Mouse (Mus musculus) liver, embryonic 16.5 days (tissue): ENCODE measurements around the gene Acot3. TPM values are rescaled to one million over a fixed set of nuclear protein-coding genes. Genes with fewer than 3 reads are reported as not detected.
"Not testable (repeated sequence)": the region's sequence is repeated elsewhere in the genome, so short reads cannot be mapped to it uniquely, and the experiment has no call there.

Experiments
- ATAC-seq: fragments of 200-750 bp; cut with Nextera tagmentation; 2 replicates; pipeline ENCODE4 v1.8.0; 2017; ENCODE audit warnings: low read depth, mild to moderate bottlenecking, moderate number of reproducible peaks, moderate library complexity
- H3K27ac ChIP-seq: fragments of 300-500 bp; sonication (generic); 2 replicates; pipeline ENCODE4 v1.5.1; 2014; ENCODE audit warnings: mild to moderate bottlenecking, low read length
- H3K27me3 ChIP-seq: fragments of 300-500 bp; sonication (generic); 2 replicates; pipeline ENCODE4 v1.6.1; 2014; ENCODE audit warnings: low read depth, low read length, mixed read lengths; ENCODE audit not compliant: control insufficient read depth, insufficient read depth
- H3K36me3 ChIP-seq: fragments of 300-500 bp; sonication (generic); 2 replicates; pipeline ENCODE4 v1.6.1; 2014; ENCODE audit warnings: mild to moderate bottlenecking; ENCODE audit not compliant: control insufficient read depth, insufficient read depth
- H3K4me1 ChIP-seq: fragments of 300-500 bp; sonication (generic); 2 replicates; pipeline ENCODE4 v1.6.1; 2014; ENCODE audit warnings: low read depth, low read length, mixed read lengths; ENCODE audit not compliant: control insufficient read depth
- H3K4me2 ChIP-seq: fragments of 300-500 bp; sonication (generic); 2 replicates; pipeline ENCODE4 v1.6.1; 2014; ENCODE audit warnings: low read depth, low read length, mixed read lengths
- H3K4me3 ChIP-seq: fragments of 300-500 bp; sonication (generic); 2 replicates; pipeline ENCODE4 v1.5.1; 2014; ENCODE audit warnings: low read depth, mild to moderate bottlenecking, low read length
- H3K9ac ChIP-seq: fragments of 300-500 bp; sonication (generic); 2 replicates; pipeline ENCODE4 v1.6.1; 2014; ENCODE audit warnings: low read depth, low read length
- H3K9me3 ChIP-seq: fragments of 300-500 bp; sonication (generic); replicated peaks from 2 replicates; pipeline ENCODE4 v1.6.1; 2016; ENCODE audit warnings: low read length; ENCODE audit not compliant: control insufficient read depth
- WGBS: fragments of 180-500 bp; shearing (Covaris S2); extraction: QIAGEN DNeasy Blood & Tissue Kit; methylation state at CpG from one replicate; pipeline ENCODE4 v1.1.7; 2014; ENCODE audit not compliant: insufficient replicate concordance; 5-methylcytosine and 5-hydroxymethylcytosine counted together
- polyA plus RNA-seq: library from polyadenylated mRNA; unstranded; fragments of >200 nt; fragmentation: Nextera tagmentation; extraction: Ambion mirVana; gene quantifications from 2 replicates; pipeline ENCODE4 v1.2.1, GENCODE M21; 2015

Gene Acot3
- polyA plus RNA-seq, result 6.3 and 6.7 TPM in 2 replicates

- Histone ChIP-seq H3K36me3 (no peaks in the 10 kb centered on the region), H3K4me1 (no peaks in the 10 kb centered on the region), H3K4me2 (peak within 1 kb of the TSS; percentile 41), H3K4me3 (peak within 1 kb of the TSS; percentile 51), H3K9me3 (no peaks in the 10 kb centered on the region), H3K27ac (peak within 1 kb of the TSS; percentile 12), H3K9ac (no peak within 1 kb of the TSS), H3K27me3 (peaks cover 20% of the 10 kb centered on the region)
- 22% methylated on average over 5 of the region's 5 CpGs for WGBS
- ATAC-seq, result 0 out of 2 replicates have a peak, but pooled peaks have one; percentile 30
Observed at GRCm38 (mm10) chr12:84051937-84052474, at the start of gene Acot3. Gene Acot3, plus strand, starts transcription at chr12:84052144.

DNA sequence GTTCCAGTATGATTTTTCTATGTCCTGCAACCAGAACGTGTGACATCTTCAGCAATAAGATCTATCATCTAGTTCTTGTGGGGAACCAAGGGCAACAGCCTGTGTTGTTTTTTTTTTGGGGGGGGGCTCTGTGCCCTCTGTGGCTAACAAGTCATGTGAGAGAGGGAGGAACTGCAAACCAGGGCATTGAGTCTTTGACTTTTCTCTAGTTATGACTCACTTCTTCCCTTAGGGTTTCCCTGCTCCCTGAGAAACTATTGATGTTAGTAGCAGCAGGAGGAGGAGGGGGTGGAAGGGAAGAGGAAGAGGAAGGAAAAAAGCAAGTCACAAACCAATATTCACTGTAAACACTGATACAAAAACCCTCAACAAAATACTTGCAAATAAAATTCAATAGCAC lies 48.1 kb upstream of the Acot3 start:
- H3K27me3 ChIP-seq, result peaks cover 3% of the 10 kb centered on the region
- no peak overlapping the region for H3K27ac ChIP-seq
- no peaks in the 10 kb centered on the region for H3K36me3 ChIP-seq
- no peak overlapping the region for H3K4me2 ChIP-seq
- WGBS, result 56% methylated on average over 1 of the region's 1 CpGs
- no peak overlapping the region for H3K9ac ChIP-seq
- no peaks in the 10 kb centered on the region; the same call in 1 of the 2 replicates for H3K4me1 ChIP-seq
- 0 out of 2 replicates have a peak, but pooled peaks cover 3% of the 10 kb centered on the region for H3K9me3 ChIP-seq
- no peak for ATAC-seq
- no peak overlapping the region for H3K4me3 ChIP-seq

GRCm38 (mm10) chr12:84008251-84008650 lies 43.7 kb upstream of the Acot3 start:
- ATAC-seq, result no peak
- WGBS, result 68% methylated on average over 12 of the region's 12 CpGs
- Histone ChIP-seq H3K27ac (no peak overlapping the region), H3K4me1 (no peaks in the 10 kb centered on the region; the same call in none of the 2 replicates), H3K9me3 (no peaks in the 10 kb centered on the region), H3K4me3 (no peak overlapping the region), H3K9ac (no peak overlapping the region), H3K4me2 (no peak overlapping the region), H3K36me3 (no peaks in the 10 kb centered on the region), H3K27me3 (peaks cover 19% of the 10 kb centered on the region)

DNA sequence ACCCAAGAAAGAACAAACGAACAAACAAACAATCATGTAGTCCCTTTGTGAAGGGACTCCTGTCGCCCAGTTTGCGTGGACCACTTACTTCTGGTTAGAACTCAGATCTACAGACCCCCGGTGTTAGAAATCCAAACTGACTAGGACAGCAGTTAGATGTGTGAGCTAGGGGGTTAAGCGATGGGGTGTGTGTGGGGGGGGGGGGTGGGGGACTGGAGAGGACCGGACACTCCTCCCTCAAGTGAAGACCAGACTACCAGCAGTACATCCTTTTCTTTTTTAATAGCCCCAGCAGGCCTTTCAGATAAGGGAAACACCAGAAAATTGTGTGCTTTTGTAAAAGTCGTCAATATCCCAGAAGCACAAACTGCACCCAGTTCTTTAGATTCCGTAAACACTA lies 43.2 kb upstream of the Acot3 start:
- Histone ChIP-seq H3K27me3 (peaks cover 19% of the 10 kb centered on the region), H3K36me3 (no peaks in the 10 kb centered on the region), H3K9ac (no peak overlapping the region), H3K4me3 (peak overlapping the region; percentile 54), H3K4me2 (peak overlapping the region; percentile 49), H3K27ac (peak overlapping the region; percentile 12; the same call in 1 of the 2 replicates), H3K4me1 (no peaks in the 10 kb centered on the region; the same call in none of the 2 replicates), H3K9me3 (no peaks in the 10 kb centered on the region)
- ATAC-seq, result no peak
- 51% methylated on average over 8 of the region's 8 CpGs for WGBS

DNA sequence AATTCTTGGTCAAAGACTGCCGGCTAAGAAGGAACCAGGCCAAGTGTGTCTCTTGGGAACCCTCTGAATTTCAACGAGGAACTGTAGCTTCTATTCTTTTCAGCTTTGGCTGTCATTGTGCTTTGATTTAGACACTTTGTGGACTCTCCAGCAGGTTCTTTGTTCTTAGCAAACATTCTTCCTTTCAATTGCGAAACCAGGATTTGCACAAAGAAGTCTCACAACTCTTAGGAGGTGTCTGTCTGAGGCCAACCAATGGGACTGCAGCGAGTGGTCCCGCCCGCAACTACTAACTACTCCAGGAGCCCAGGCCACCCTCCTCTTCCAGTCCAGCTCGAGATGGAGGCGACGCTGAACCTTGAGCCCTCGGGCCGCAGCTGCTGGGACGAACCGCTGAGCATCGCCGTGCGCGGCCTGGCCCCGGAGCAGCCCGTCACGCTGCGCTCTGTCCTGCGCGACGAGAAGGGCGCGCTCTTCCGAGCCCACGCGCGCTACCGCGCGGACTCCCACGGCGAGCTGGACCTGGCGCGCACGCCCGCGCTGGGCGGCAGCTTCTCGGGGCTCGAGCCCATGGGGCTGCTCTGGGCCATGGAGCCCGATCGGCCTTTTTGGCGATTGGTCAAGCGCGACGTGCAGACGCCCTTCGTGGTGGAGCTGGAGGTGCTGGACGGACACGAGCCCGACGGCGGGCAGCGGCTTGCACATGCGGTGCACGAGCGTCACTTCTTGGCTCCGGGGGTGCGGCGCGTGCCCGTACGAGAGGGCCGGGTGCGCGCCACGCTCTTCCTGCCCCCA lies 42.6 kb upstream of the Acot3 start, which contains the start of gene Acot1:
Acot1 (plus strand) TSS at position 320 of the 795 bp plus-strand sequence.
- not testable (repeated sequence) for H3K4me1 ChIP-seq, H3K9me3 ChIP-seq, H3K36me3 ChIP-seq
- ATAC-seq, result peak; percentile 83
- 2% methylated on average over 52 of the region's 70 CpGs for WGBS
- Histone ChIP-seq H3K27me3 (peaks cover 19% of the 10 kb centered on the region), H3K27ac (peak within 1 kb of the TSS; percentile 14), H3K4me3 (peak within 1 kb of the TSS; percentile 54), H3K4me2 (peak within 1 kb of the TSS; percentile 49), H3K9ac (peak within 1 kb of the TSS; percentile 31; the same call in 1 of the 2 replicates)

- H3K4me3 ChIP-seq, result peak overlapping the region; percentile 54
- no peak overlapping the region for H3K27ac ChIP-seq
- no peaks in the 10 kb centered on the region for H3K9me3 ChIP-seq
- WGBS, result 48% methylated on average over 3 of the region's 3 CpGs
- peak overlapping the region; percentile 49 for H3K4me2 ChIP-seq
- H3K9ac ChIP-seq, result 0 out of 2 replicates have a peak overlapping the region, but pooled peaks have one; percentile 31
- peaks cover 19% of the 10 kb centered on the region for H3K27me3 ChIP-seq
- no peaks in the 10 kb centered on the region; the same call in none of the 2 replicates for H3K4me1 ChIP-seq
- H3K36me3 ChIP-seq, result no peaks in the 10 kb centered on the region
- no peak for ATAC-seq
Observed at GRCm38 (mm10) chr12:84010201-84010600, 41.7 kb upstream of the Acot3 start.

DNA sequence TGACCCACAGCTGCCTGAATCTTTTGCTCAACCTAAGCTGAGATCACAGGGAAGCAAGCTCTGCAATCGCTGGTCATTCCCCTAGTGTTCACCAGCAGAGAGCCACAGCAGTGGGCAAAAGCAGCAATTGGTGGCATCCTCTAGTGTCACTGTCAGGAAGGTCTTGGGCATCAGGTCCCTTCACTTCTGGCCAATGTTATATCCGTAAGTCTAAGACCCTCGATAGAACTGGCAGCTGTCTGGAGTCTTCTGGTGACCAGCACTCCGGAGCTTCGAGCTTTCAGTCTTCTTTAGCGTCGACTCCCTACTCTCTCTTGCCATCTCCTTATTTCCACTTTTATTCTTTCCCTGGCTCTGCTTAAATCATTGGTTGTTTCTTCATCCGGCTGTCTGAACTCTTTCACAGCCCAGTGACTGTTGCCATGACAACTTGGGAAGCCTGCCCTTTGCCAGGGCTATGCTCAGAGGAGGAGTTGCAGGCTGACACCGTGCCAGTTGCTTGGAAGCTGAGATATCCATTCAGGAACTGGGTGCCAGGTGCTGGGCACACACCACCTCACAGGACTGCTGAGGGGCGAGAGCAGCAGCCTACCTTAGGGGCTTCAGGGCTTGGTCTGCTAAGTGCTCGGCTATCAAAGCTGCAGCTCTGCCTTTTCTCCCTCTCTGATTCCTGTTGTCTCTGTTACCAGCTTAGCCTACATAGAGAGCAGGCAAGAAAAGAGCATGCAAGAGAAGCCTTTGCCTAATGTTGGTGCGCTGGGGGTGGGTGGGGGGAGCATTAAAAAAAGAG lies 40.5 kb upstream of the Acot3 start:
- no peak overlapping the region for H3K9ac ChIP-seq
- peak; percentile 28; the same call in 1 of the 2 replicates for ATAC-seq
- WGBS, result 58% methylated on average over 12 of the region's 12 CpGs

DNA sequence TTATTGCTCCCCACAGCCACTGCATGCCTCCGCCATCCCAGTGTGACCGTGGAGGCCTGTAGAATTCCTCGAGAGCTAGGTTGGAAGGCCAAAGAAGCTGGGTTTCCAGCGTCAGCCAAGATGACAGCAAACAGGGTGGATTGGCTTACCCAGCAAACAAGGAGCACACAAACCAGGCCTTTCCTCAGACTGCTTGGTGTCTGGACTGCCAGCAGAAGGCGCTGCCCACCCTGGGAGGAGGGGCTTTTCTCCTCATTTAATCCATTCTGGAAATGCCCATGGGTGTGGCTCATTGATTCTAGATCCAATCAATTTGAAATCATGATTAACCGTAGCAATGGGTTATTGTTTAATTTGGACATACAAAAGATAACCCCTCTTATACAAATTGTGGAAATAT lies 38.8 kb upstream of the Acot3 start:
- Histone ChIP-seq H3K4me1 (no peaks in the 10 kb centered on the region; the same call in none of the 2 replicates), H3K4me2 (no peak overlapping the region), H3K4me3 (no peak overlapping the region), H3K36me3 (no peaks in the 10 kb centered on the region), H3K9ac (no peak overlapping the region), H3K9me3 (no peaks in the 10 kb centered on the region), H3K27ac (no peak overlapping the region), H3K27me3 (peaks cover 19% of the 10 kb centered on the region)
- no peak for ATAC-seq
- WGBS, result 59% methylated on average over 6 of the region's 6 CpGs

More for the DNA sequence above, 40.5 kb upstream of the Acot3 start:
- H3K36me3 ChIP-seq, result no peaks in the 10 kb centered on the region
- H3K9me3 ChIP-seq, result no peaks in the 10 kb centered on the region
- H3K27ac ChIP-seq, result no peak overlapping the region
- H3K4me1 ChIP-seq, result no peaks in the 10 kb centered on the region; the same call in none of the 2 replicates
- H3K4me2 ChIP-seq, result peak overlapping the region; percentile 37
- peak overlapping the region; percentile 8; the same call in 1 of the 2 replicates for H3K4me3 ChIP-seq
- peaks cover 19% of the 10 kb centered on the region for H3K27me3 ChIP-seq
